Mouse (Mus musculus) neural tube, embryonic 10.5 days (tissue): ENCODE results near the gene Olfr1461.

Source experiments
- DNase-seq: peaks from one replicate; pipeline ENCODE4 v3.0.0-alpha.2; 2017; ENCODE audit warnings: low spot score; ENCODE audit errors: extremely low spot score

Gene Olfr1461

GRCm38 (mm10) chr19:13162700-13163099, at the start of gene Olfr1461:
Gene Olfr1461 (plus strand): TSS chr19:13163000.
- DNase-seq, result no peak

- DNase-seq, result no peak
These were observed 13.4 kb upstream of the Olfr1461 start, which contains the start of gene Olfr1459 for GRCm38 (mm10) chr19:13149449-13149848. Gene Olfr1459 (minus strand): TSS chr19:13149549.

GRCm38 (mm10) chr19:13185434-13185833, 22.6 kb downstream of the Olfr1461 start, which contains the start of gene Olfr1462:
Gene Olfr1462 (plus strand): TSS chr19:13185734.
- DNase-seq, result no peak
